Mouse (Mus musculus) embryonic facial prominence, embryonic 14.5 days (tissue): ENCODE data around the gene Arid3a. TPM values are rescaled to one million over a fixed set of nuclear protein-coding genes. Genes with fewer than 3 reads are reported as not detected.
A peak's percentile ranks its signal among the peaks of the same experiment; 100 is the strongest.

Source experiments
- ATAC-seq: fragments of 200-750 bp; cut with Nextera tagmentation; 2 replicates; pipeline ENCODE4 v1.8.0; 2017; ENCODE audit warnings: low read depth, moderate number of reproducible peaks, moderate TSS enrichment
- DNase-seq: peaks from one replicate; pipeline ENCODE4 v3.0.0-alpha.2; 2015; ENCODE audit warnings: low spot score
- H3K27ac ChIP-seq: fragments of 300-500 bp; sonication (generic); replicated peaks from 2 replicates; pipeline ENCODE4 v1.5.1; 2014; ENCODE audit warnings: low read depth, mild to moderate bottlenecking, low read length, moderate library complexity
- H3K27me3 ChIP-seq: fragments of 300-500 bp; sonication (generic); replicated peaks from 2 replicates; pipeline ENCODE4 v1.6.1; 2014; ENCODE audit warnings: low read length; ENCODE audit not compliant: control insufficient read depth, insufficient read depth
- H3K36me3 ChIP-seq: fragments of 300-500 bp; sonication (generic); 2 replicates; pipeline ENCODE4 v1.6.1; 2014; ENCODE audit warnings: low read length, mixed read lengths; ENCODE audit not compliant: control insufficient read depth, insufficient read depth
- H3K4me1 ChIP-seq: fragments of 300-500 bp; sonication (generic); 2 replicates; pipeline ENCODE4 v1.6.1; 2014; ENCODE audit warnings: antibody characterized with exemption, low read length; ENCODE audit not compliant: control insufficient read depth, insufficient read depth
- H3K4me2 ChIP-seq: fragments of 300-500 bp; sonication (generic); 2 replicates; pipeline ENCODE4 v1.6.1; 2014; ENCODE audit warnings: low read depth, mild to moderate bottlenecking, low read length, moderate library complexity, mixed read lengths
- H3K4me3 ChIP-seq: fragments of 300-500 bp; sonication (generic); 2 replicates; pipeline ENCODE4 v1.5.1; 2014; ENCODE audit warnings: low read depth, mild to moderate bottlenecking, low read length
- H3K9ac ChIP-seq: fragments of 300-500 bp; sonication (generic); 2 replicates; pipeline ENCODE4 v1.6.1; 2014; ENCODE audit warnings: low read depth, mild to moderate bottlenecking, low read length, moderate library complexity, mixed read lengths
- H3K9me3 ChIP-seq: fragments of 300-500 bp; sonication (generic); 2 replicates; pipeline ENCODE4 v1.6.1; 2016; ENCODE audit warnings: low read length; ENCODE audit not compliant: control insufficient read depth
- WGBS: fragments of 180-500 bp; shearing (Covaris S2); extraction: QIAGEN DNeasy Blood & Tissue Kit; methylation state at CpG from one replicate; pipeline ENCODE4 v1.1.7; 2014; 5-methylcytosine and 5-hydroxymethylcytosine counted together
- polyA plus RNA-seq: library from polyadenylated mRNA; unstranded; fragments of >200 nt; fragmentation: Nextera tagmentation; extraction: Ambion mirVana; gene quantifications from 2 replicates; pipeline ENCODE4 v1.2.1, GENCODE M21; 2014

The Arid3a gene
- 3.1 and 3.5 TPM in 2 replicates for polyA plus RNA-seq

DNA sequence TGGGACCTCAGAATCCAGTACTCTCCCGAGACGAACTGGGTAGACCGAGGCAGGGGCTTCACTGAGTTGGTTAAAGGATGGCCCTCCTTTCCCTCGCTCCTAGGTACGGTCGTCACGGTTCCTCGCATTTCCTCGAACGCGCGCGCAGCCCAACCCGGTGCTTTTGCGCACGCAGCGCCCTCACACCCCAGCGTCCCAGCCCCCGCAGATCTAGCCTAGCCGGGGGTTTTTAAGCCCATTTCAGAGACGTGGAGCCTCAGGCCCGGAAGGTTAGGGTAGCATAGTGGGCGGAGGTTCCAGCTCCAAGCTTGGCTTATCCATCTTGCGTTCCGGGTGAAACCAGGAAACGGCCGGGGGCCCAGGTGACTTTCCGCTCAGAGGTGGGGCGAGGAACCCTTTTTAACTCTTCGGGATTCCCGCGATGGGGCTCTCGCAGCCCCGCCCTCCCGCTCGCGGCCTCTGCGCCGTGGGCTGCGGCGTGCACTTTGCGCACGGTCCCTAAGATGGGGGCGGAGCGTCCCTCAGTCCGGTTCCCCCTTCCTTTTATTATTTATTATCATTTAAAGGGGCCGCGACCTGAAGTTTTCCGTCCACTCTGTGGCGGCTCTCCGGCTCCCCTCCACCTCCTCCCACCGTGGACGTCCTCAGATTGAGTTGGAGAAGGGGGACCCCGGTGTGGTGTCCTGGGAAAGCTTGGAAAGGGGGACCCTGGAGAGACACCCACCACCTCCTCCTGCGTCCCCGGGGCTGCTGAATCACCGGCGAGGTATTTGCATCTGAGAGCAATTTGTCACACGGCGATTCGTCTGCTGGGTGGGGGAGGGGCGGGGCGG is at the start of gene Arid3a:
Arid3a (plus strand) TSS at position 553 of the 833 bp plus-strand sequence.
- Histone ChIP-seq H3K27ac (peak within 1 kb of the TSS; percentile 94), H3K9me3 (no peaks in the 10 kb centered on the region), H3K36me3 (peaks cover 16% of the 10 kb centered on the region), H3K27me3 (peaks cover 16% of the 10 kb centered on the region), H3K4me1 (peaks cover 12% of the 10 kb centered on the region), H3K9ac (peak within 1 kb of the TSS; percentile 91), H3K4me2 (peak within 1 kb of the TSS; percentile 94), H3K4me3 (peak within 1 kb of the TSS; percentile 85)
- under 1% methylated on average over 54 of the region's 63 CpGs for WGBS
- ATAC-seq (peak; percentile 88), DNase-seq (peak; percentile 96)

- Histone ChIP-seq H3K27ac (no peak overlapping the region), H3K4me1 (peaks cover 22% of the 10 kb centered on the region), H3K9ac (no peak overlapping the region), H3K36me3 (no peaks in the 10 kb centered on the region), H3K27me3 (no peaks in the 10 kb centered on the region), H3K9me3 (no peaks in the 10 kb centered on the region), H3K4me2 (no peak overlapping the region), H3K4me3 (no peak overlapping the region)
- 44% methylated on average over 1 of the region's 1 CpGs for WGBS
- DNase-seq, result no peak
- no peak for ATAC-seq
These were observed 49.7 kb upstream of the Arid3a start for GRCm38 (mm10) chr10:79877174-79877573.

DNA sequence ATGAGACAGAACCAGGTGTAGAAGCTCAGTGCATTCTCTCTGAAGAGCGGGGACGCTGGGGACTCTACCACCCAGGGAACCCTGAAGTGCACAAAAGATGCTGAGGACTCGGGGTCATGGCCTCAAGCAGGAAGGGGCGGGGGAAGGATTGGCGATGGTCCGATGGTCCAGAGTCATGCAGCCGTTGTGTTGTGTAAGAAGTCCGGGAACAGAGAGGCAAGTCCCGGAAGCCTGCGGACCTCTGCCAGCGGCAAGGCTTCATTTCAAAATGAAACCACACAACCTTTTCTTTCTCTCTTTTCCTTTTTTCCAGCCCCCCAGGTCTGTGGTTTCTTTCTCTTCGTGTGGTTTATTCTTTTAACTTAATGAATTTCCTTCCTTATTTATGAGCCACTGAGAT is 49.1 kb upstream of the Arid3a start:
- Histone ChIP-seq H3K27me3 (no peaks in the 10 kb centered on the region), H3K9me3 (no peaks in the 10 kb centered on the region), H3K4me2 (no peak overlapping the region), H3K27ac (no peak overlapping the region), H3K36me3 (no peaks in the 10 kb centered on the region), H3K4me3 (no peak overlapping the region), H3K9ac (no peak overlapping the region), H3K4me1 (peaks cover 25% of the 10 kb centered on the region)
- ATAC-seq, result no peak
- WGBS, result 50% methylated on average over 11 of the region's 12 CpGs
- DNase-seq, result no peak

DNA sequence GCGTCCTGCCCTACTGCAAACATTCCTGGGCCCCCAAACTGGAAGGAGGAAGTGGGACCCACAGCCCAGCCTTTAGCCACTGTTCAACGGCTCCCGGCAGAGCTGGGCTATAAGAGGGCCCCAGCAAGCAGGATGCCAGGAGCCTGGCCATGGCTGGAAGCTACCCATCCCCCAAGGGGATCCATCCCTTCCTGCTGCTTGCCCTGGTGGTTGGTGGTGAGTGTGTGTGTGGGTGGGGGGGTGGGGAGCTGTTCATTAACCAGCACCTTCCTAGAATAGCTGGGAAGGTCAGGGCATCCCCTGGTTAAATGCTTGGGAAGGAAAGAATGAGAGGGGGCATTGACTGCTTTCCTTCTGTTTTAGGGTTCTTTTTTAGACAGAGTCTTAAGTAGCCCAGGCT is 47.3 kb upstream of the Arid3a start:
- H3K9me3 ChIP-seq, result no peaks in the 10 kb centered on the region
- H3K27ac ChIP-seq, result no peak overlapping the region
- H3K4me2 ChIP-seq, result no peak overlapping the region
- WGBS, result 60% methylated on average over 1 of the region's 3 CpGs
- peaks cover 17% of the 10 kb centered on the region for H3K4me1 ChIP-seq
- no peaks in the 10 kb centered on the region for H3K27me3 ChIP-seq
- DNase-seq, result no peak
- H3K9ac ChIP-seq, result no peak overlapping the region
- no peak overlapping the region for H3K4me3 ChIP-seq
- no peak for ATAC-seq
- no peaks in the 10 kb centered on the region for H3K36me3 ChIP-seq

- 12% methylated on average over 9 of the region's 9 CpGs for WGBS
- no peak overlapping the region for H3K4me3 ChIP-seq
- H3K9ac ChIP-seq, result no peak overlapping the region
- peak overlapping the region; percentile 12; the same call in 1 of the 2 replicates for H3K4me2 ChIP-seq
- no peaks in the 10 kb centered on the region for H3K27me3 ChIP-seq
- DNase-seq (peak; percentile 55), ATAC-seq (peak; percentile 19; the same call in 1 of the 2 replicates)
- no peaks in the 10 kb centered on the region for H3K9me3 ChIP-seq
- no peaks in the 10 kb centered on the region for H3K36me3 ChIP-seq
- H3K27ac ChIP-seq, result no peak overlapping the region
- H3K4me1 ChIP-seq, result peaks cover 12% of the 10 kb centered on the region
These were observed 46.1 kb upstream of the Arid3a start for GRCm38 (mm10) chr10:79880721-79881120.

DNA sequence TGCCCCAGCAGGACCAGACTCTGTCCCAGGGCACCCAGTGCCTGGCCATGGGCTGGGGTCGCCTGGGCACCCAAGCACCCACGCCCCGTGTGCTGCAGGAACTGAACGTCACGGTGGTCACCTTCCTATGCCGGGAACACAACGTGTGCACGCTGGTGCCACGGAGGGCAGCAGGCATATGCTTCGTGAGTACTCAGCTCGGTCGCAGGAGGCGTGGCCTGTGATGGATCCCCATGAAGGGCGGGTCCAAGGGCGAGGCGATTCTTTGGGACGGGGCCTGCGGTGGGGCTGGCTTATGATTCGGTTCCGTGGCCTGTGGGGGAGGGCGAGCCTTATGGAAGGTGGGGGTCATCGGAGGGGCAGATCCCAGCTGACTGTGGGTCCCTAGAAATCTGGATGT is 44.9 kb upstream of the Arid3a start:
- no peak overlapping the region for H3K27ac ChIP-seq
- no peaks in the 10 kb centered on the region for H3K9me3 ChIP-seq
- DNase-seq (no peak), ATAC-seq (no peak)
- peak overlapping the region; percentile 48 for H3K4me2 ChIP-seq
- peaks cover 12% of the 10 kb centered on the region for H3K4me1 ChIP-seq
- peak overlapping the region; percentile 19 for H3K4me3 ChIP-seq
- no peaks in the 10 kb centered on the region for H3K36me3 ChIP-seq
- WGBS, result 10% methylated on average over 22 of the region's 22 CpGs
- H3K9ac ChIP-seq, result peak overlapping the region; percentile 46; the same call in 1 of the 2 replicates
- H3K27me3 ChIP-seq, result no peaks in the 10 kb centered on the region

DNA sequence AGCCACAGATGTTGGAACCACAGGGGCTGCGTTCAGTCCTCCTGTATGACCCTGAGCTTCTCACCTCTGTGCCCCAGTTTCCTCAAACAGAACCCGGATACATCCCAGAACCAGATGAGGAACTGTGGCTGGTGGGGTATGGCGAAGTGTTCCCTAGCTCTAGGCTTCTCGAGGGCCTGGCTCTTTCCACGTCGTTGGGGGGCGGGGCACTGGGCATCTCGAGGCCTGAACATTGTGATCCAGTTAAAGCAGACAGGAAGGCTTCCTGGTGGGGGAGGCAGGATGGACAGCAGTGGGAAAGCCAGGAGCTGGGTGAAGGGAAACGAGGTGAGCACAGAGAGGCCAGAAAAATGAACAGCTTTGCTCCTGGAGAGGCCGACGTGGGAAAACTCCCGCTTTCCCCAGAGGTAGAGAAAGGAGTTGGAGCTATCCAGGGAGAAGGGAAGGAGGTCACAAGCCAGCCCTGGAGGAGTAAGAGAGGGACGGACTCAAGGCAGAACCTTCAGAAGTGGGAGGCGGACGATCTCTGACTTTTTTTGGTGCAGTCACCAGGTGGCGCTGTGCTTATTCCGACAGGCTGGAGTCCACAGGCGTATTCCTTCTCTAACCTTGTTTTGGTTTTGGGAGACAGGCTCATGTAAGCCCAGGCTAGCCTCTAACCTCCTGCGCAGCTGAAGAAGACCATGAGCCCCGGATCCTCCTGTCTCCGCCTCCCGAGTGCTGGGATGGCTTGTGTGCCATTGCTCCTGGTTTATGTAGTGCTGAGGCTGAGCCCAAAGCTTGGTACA is 43.4 kb upstream of the Arid3a start:
- 15% methylated on average over 22 of the region's 22 CpGs for WGBS
- Histone ChIP-seq H3K4me3 (no peak overlapping the region), H3K36me3 (no peaks in the 10 kb centered on the region), H3K9ac (peak overlapping the region; percentile 2; the same call in 1 of the 2 replicates), H3K9me3 (no peaks in the 10 kb centered on the region), H3K27me3 (no peaks in the 10 kb centered on the region), H3K4me1 (peaks cover 12% of the 10 kb centered on the region), H3K27ac (no peak overlapping the region), H3K4me2 (peak overlapping the region; percentile 7; the same call in 1 of the 2 replicates)
- peak; percentile 87 for DNase-seq
- ATAC-seq, result peak; percentile 34; the same call in 1 of the 2 replicates

GRCm38 (mm10) chr10:79884446-79884845 is 42.4 kb upstream of the Arid3a start:
- WGBS, result 75% methylated on average over 4 of the region's 4 CpGs
- ATAC-seq, result no peak
- Histone ChIP-seq H3K9ac (no peak overlapping the region), H3K4me2 (no peak overlapping the region), H3K27me3 (no peaks in the 10 kb centered on the region), H3K36me3 (no peaks in the 10 kb centered on the region), H3K27ac (no peak overlapping the region), H3K4me1 (peaks cover 12% of the 10 kb centered on the region), H3K4me3 (no peak overlapping the region), H3K9me3 (no peaks in the 10 kb centered on the region)
- no peak for DNase-seq
